Mouse (Mus musculus): Measurements from ENCODE around the gene Mchr1. TPM values are rescaled to one million over a fixed set of nuclear protein-coding genes. Genes with fewer than 3 reads are reported as not detected.
"Not testable (repeated sequence)": the region's sequence is repeated elsewhere in the genome, so short reads cannot be mapped to it uniquely, and the experiment has no call there.

Gene Mchr1
- polyA plus RNA-seq, 1 experiment: 0.18 TPM

GRCm38 (mm10) chr15:81210496-81210895 is 24.8 kb upstream of the Mchr1 start:
- no peaks in the 10 kb centered on the region for H3K36me3 ChIP-seq (ENCODE audit: control insufficient read depth, insufficient read depth, low read length)
- 15% methylated on average over 5 of the region's 5 CpGs for WGBS
- no peak for TF ChIP-seq CTCF (IDR thresholded peaks at IDR 0.05; ENCODE audit: borderline replicate concordance, control insufficient read depth, extremely low read depth, insufficient read depth, low read length, poor library complexity)
- TF ChIP-seq POLR2A (IDR thresholded peaks at IDR 0.05; ENCODE audit: control insufficient read depth, extremely low read depth, insufficient read depth, low read length, poor library complexity): no peak

GRCm38 (mm10) chr15:81212976-81213375 is 22.3 kb upstream of the Mchr1 start:
- Histone ChIP-seq H3K4me1 (replicated peaks; ENCODE audit: control insufficient read depth, insufficient read depth, low read length) (peaks cover 2% of the 10 kb centered on the region; the same call in 1 of the 2 replicates), H3K36me3 (ENCODE audit: control insufficient read depth, insufficient read depth, low read length) (no peaks in the 10 kb centered on the region), H3K27me3 (ENCODE audit: control insufficient read depth, insufficient read depth, low read length) (no peaks in the 10 kb centered on the region), H3K27ac (ENCODE audit: control insufficient read depth, insufficient read depth, low read length) (no peak overlapping the region), H3K4me3 (ENCODE audit: control insufficient read depth, insufficient read depth, low read length) (no peak overlapping the region)
- WGBS: 78% methylated on average over 15 of the region's 15 CpGs
- DNase-seq: no peak
- TF ChIP-seq CTCF (IDR thresholded peaks at IDR 0.05; ENCODE audit: borderline replicate concordance, control insufficient read depth, extremely low read depth, insufficient read depth, low read length, poor library complexity) (no peak), POLR2A (IDR thresholded peaks at IDR 0.05; ENCODE audit: control insufficient read depth, extremely low read depth, insufficient read depth, low read length, poor library complexity) (no peak)

More at GRCm38 (mm10) chr15:81210496-81210895, 24.8 kb upstream of the Mchr1 start:
- DNase-seq: no peak
- H3K4me3 ChIP-seq (ENCODE audit: control insufficient read depth, insufficient read depth, low read length): no peak overlapping the region; the same call in 1 of the 2 replicates
- H3K27me3 ChIP-seq (ENCODE audit: control insufficient read depth, insufficient read depth, low read length): no peaks in the 10 kb centered on the region
- 0 out of 2 replicates have a peak overlapping the region, but pooled peaks have one; percentile 25 for H3K27ac ChIP-seq (ENCODE audit: control insufficient read depth, insufficient read depth, low read length)
- peaks cover 2% of the 10 kb centered on the region; the same call in 1 of the 2 replicates for H3K4me1 ChIP-seq (replicated peaks; ENCODE audit: control insufficient read depth, insufficient read depth, low read length)

- no peak for TF ChIP-seq POLR2A (IDR thresholded peaks at IDR 0.05; ENCODE audit: control insufficient read depth, extremely low read depth, insufficient read depth, low read length, poor library complexity)
- no peak for TF ChIP-seq CTCF (IDR thresholded peaks at IDR 0.05; ENCODE audit: borderline replicate concordance, control insufficient read depth, extremely low read depth, insufficient read depth, low read length, poor library complexity)
- Histone ChIP-seq H3K36me3 (ENCODE audit: control insufficient read depth, insufficient read depth, low read length) (no peaks in the 10 kb centered on the region), H3K27ac (ENCODE audit: control insufficient read depth, insufficient read depth, low read length) (no peak overlapping the region), H3K4me1 (replicated peaks; ENCODE audit: control insufficient read depth, insufficient read depth, low read length) (0 out of 2 replicates have a peak, but pooled peaks cover 3% of the 10 kb centered on the region), H3K4me3 (ENCODE audit: control insufficient read depth, insufficient read depth, low read length) (no peak overlapping the region), H3K27me3 (ENCODE audit: control insufficient read depth, insufficient read depth, low read length) (no peaks in the 10 kb centered on the region)
- DNase-seq: no peak
- WGBS: 91% methylated on average over 19 of the region's 19 CpGs
Measured at GRCm38 (mm10) chr15:81216906-81217653, 18.2 kb upstream of the Mchr1 start.

- Histone ChIP-seq H3K36me3 (ENCODE audit: control insufficient read depth, insufficient read depth, low read length) (no peaks in the 10 kb centered on the region), H3K27me3 (ENCODE audit: control insufficient read depth, insufficient read depth, low read length) (no peaks in the 10 kb centered on the region), H3K4me3 (ENCODE audit: control insufficient read depth, insufficient read depth, low read length) (no peak overlapping the region), H3K27ac (ENCODE audit: control insufficient read depth, insufficient read depth, low read length) (no peak overlapping the region), H3K4me1 (replicated peaks; ENCODE audit: control insufficient read depth, insufficient read depth, low read length) (0 out of 2 replicates have a peak, but pooled peaks cover 3% of the 10 kb centered on the region)
- DNase-seq: no peak
- TF ChIP-seq POLR2A (IDR thresholded peaks at IDR 0.05; ENCODE audit: control insufficient read depth, extremely low read depth, insufficient read depth, low read length, poor library complexity) (no peak), CTCF (IDR thresholded peaks at IDR 0.05; ENCODE audit: borderline replicate concordance, control insufficient read depth, extremely low read depth, insufficient read depth, low read length, poor library complexity) (no peak)
- 30% methylated on average over 6 of the region's 6 CpGs for WGBS
Measured at GRCm38 (mm10) chr15:81219054-81219453, 16.2 kb upstream of the Mchr1 start.

- not testable (repeated sequence) for H3K27me3 ChIP-seq (ENCODE audit: control insufficient read depth, insufficient read depth, low read length); H3K36me3 ChIP-seq (ENCODE audit: control insufficient read depth, insufficient read depth, low read length); H3K4me1 ChIP-seq (replicated peaks; ENCODE audit: control insufficient read depth, insufficient read depth, low read length); H3K4me3 ChIP-seq (ENCODE audit: control insufficient read depth, insufficient read depth, low read length); DNase-seq; H3K27ac ChIP-seq (ENCODE audit: control insufficient read depth, insufficient read depth, low read length)
- 90% methylated on average over 8 of the region's 8 CpGs for WGBS
Measured at GRCm38 (mm10) chr15:81220051-81220450, 15.2 kb upstream of the Mchr1 start.

GRCm38 (mm10) chr15:81221446-81221845 is 13.9 kb upstream of the Mchr1 start:
- H3K36me3 ChIP-seq (ENCODE audit: control insufficient read depth, insufficient read depth, low read length): no peaks in the 10 kb centered on the region
- H3K27ac ChIP-seq (ENCODE audit: control insufficient read depth, insufficient read depth, low read length): no peak overlapping the region
- no peak overlapping the region for H3K4me3 ChIP-seq (ENCODE audit: control insufficient read depth, insufficient read depth, low read length)
- no peak for TF ChIP-seq CTCF (IDR thresholded peaks at IDR 0.05; ENCODE audit: borderline replicate concordance, control insufficient read depth, extremely low read depth, insufficient read depth, low read length, poor library complexity)
- TF ChIP-seq POLR2A (IDR thresholded peaks at IDR 0.05; ENCODE audit: control insufficient read depth, extremely low read depth, insufficient read depth, low read length, poor library complexity): no peak
- DNase-seq: no peak
- H3K4me1 ChIP-seq (replicated peaks; ENCODE audit: control insufficient read depth, insufficient read depth, low read length): 0 out of 2 replicates have a peak, but pooled peaks cover 3% of the 10 kb centered on the region
- H3K27me3 ChIP-seq (ENCODE audit: control insufficient read depth, insufficient read depth, low read length): no peaks in the 10 kb centered on the region
- WGBS: 83% methylated on average over 6 of the region's 6 CpGs

Measured in thymus, adult 2 months (tissue).